Mouse (Mus musculus) myocyte (in vitro differentiated cells): ENCODE results near the gene Gm37240.

Experiments used
- CEBPB ChIP-seq: IDR thresholded peaks from 2 replicates; pipeline ENCODE4 v1.6.1; 2011; ENCODE audit warnings: mild to moderate bottlenecking, moderate library complexity; ENCODE audit not compliant: poor library complexity, insufficient read depth, severe bottlenecking
- E2F4 ChIP-seq: IDR thresholded peaks from one replicate; pipeline ENCODE4 v1.6.1; 2011; ENCODE audit warnings: mild to moderate bottlenecking, control low read depth, moderate library complexity; ENCODE audit not compliant: insufficient read depth
- MYOD1 ChIP-seq, 3 experiments: IDR thresholded peaks; one replicate each; pipeline ENCODE4 v1.6.1; 2011; ENCODE audit warnings: control low read depth in 2 of 3, low read depth in 2 of 3, mild to moderate bottlenecking in 2 of 3, moderate library complexity in 1 of 3; ENCODE audit not compliant: insufficient read length in 2 of 3, control insufficient read depth in 1 of 3
- MYOG ChIP-seq, 3 experiments: IDR thresholded peaks; one replicate each; pipeline ENCODE4 v1.6.1; 2011; ENCODE audit warnings: control low read depth in 2 of 3, low read depth in 2 of 3, mild to moderate bottlenecking in 2 of 3; ENCODE audit not compliant: insufficient read length in 2 of 3, control insufficient read depth in 1 of 3, insufficient read depth in 1 of 3
- POLR2A ChIP-seq: IDR thresholded peaks from one replicate; pipeline ENCODE4 v1.6.1; 2011; ENCODE audit warnings: low read depth, mild to moderate bottlenecking, control low read depth, moderate library complexity; ENCODE audit not compliant: insufficient read length
- POLR2AphosphoS2 ChIP-seq: IDR thresholded peaks from one replicate; pipeline ENCODE4 v1.6.1; 2011; ENCODE audit warnings: low read depth, control low read depth; ENCODE audit not compliant: insufficient read length
- TCF3 ChIP-seq: IDR thresholded peaks from one replicate; pipeline ENCODE4 v1.6.1; 2011; ENCODE audit warnings: low read depth, control low read depth; ENCODE audit not compliant: insufficient read length
- USF1 ChIP-seq: IDR thresholded peaks from one replicate; pipeline ENCODE4 v1.6.1; 2011; ENCODE audit warnings: low read depth, mild to moderate bottlenecking, control low read depth, moderate library complexity

DNA sequence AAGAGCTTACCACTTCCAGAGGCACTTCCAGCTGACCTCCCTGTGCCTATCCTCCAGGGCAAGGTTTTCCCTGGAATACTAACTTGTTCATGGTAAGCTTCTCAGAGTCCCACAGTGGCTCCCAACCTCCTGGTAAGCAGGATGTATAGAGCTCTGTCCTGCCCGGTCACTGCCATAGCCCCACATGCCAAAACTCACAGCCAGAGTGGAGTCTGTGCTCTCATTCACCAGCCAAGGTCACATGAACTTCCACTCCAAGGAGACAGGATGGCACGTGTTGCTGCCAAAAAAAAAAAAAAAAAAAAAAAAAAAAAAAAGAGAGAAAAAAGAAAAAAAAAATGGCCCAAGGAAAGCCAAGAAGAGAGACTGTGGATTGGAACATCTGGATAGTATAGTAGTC is 109.5 kb downstream of the Gm37240 start:
- no peak for TF ChIP-seq CEBPB
- no peak for TF ChIP-seq POLR2A
- no peak for TF ChIP-seq TCF3
- no peak for TF ChIP-seq E2F4
- no peak for TF ChIP-seq POLR2AphosphoS2
- no peak for TF ChIP-seq MYOD1 (IDR thresholded peaks at IDR 0.05; ENCODE audit: control insufficient read depth in 1 of 3, insufficient read length in 2 of 3, low read depth in 2 of 3)
- TF ChIP-seq MYOG (IDR thresholded peaks at IDR 0.05; ENCODE audit: control insufficient read depth in 1 of 3, insufficient read depth in 1 of 3, insufficient read length in 2 of 3, low read depth in 2 of 3) = no peak
- TF ChIP-seq USF1 = no peak
